Mouse (Mus musculus): ENCODE results near the gene Fez2.

The Fez2 gene

DNA sequence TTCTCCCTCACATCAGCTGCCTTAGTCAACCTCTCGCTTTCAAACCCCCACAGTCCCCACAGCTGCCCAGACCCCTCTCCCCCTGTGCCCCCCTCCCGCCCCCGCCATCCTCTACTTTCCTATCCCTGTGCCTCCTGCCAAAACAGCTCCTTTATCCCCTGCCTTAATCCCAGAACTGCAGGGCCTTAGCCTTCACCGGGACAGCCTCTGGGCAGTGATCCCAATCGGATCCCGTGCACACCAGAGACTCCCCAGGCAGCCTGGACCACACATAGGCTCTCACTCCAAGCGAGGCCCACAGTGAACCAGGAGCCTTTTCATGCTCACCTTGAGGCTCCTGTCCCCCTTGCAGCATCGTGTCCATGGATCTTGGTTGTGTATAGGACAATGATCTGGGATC, 49.5 kb downstream of the Fez2 start:
- no peak for DNase-seq (ENCODE audit: low spot score in 2 of 2)

DNA sequence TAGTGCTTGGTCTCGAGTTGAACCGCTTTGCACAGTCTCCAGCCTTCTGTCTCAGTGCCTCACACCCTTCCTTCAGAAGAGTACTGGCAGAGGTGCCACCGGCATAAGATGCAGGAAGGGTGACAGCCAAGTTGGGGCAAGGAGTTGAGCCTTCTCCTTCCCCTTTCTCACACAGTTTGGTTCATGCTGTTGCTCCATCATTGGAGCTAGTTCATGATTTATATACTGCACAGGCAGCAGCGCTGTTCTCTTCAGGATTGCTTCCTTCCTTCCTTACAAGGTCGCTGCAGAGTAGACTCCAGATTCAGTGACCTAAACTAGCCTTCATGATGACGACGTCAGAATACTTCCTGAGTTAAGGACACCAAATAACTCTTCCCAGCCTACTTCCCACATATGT, 51.9 kb downstream of the Fez2 start:
- no peak for DNase-seq (ENCODE audit: low spot score in 2 of 2)

DNA sequence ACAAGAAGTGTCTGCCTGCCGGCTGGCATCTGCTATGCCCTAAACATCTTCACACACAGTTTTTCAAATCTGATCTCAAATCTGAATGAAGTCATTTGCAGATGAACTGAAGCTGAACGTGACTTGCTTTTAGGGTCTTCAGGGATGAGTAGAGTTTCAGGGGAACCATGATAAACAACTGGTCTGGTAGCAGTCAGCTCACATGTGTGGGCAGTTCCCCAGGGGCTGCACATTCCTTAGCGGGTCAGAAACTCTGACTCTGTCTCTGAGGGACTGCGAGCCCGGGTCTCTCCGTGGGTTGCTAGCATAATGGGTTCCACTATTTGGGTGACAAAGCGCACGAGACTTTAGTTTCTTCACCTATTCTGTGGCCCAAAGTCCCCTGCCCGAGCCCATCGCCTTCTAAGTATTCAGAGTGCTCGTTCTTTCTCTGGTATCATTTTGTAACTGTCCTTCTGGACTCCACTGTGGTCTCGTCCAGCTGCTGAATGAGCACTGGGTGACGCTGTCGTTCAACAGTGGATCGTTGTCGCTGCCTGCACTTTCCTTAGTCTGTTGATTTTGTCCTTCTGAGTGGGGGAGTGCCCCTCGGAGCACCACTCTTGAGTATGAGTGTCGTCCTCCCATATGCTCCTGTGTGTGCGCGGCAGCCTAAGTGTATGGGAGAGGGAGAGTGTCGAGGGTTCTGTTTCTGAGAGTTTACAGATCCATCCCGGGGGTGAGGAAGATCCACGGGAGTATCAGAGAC, 53.2 kb downstream of the Fez2 start:
- no peak for DNase-seq (ENCODE audit: low spot score in 2 of 2)

DNA sequence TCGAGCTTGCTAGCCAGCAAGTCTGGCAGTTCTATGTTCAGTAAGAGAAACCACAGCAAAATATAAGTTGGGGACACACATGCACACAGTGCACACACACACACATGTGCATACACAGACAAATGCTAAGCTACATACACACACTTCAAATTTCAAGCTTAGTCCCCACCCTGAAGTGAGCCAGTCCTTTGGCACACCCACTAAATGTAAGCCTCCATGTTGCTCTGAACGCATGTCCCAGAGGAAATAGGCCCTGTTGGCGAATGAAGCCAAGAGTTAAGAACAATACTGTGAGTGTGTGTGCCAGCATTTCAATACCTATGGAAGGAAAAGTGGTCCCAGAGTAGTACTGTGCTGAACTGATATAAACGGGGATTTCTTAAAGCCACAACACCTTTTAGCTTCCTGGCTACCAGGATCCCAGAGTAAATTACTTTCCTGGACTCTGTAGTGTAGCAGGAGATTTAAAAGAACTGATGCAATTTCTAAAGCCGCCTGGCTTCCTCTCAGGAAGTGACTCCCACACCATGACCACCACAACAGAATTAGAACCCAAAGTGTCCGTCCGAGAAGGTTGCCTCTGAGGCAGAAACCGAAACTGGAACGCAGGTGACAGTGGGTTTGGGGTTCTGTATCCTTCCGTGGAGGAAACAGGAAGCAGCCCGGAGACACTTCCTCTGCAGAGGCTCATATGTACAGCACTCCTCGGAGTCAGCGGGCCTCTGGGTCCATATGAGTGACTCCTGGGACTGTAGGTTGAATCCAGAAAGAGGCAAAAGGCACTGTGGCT, 55.8 kb downstream of the Fez2 start:
- DNase-seq (ENCODE audit: low spot score in 2 of 2): no peak

DNA sequence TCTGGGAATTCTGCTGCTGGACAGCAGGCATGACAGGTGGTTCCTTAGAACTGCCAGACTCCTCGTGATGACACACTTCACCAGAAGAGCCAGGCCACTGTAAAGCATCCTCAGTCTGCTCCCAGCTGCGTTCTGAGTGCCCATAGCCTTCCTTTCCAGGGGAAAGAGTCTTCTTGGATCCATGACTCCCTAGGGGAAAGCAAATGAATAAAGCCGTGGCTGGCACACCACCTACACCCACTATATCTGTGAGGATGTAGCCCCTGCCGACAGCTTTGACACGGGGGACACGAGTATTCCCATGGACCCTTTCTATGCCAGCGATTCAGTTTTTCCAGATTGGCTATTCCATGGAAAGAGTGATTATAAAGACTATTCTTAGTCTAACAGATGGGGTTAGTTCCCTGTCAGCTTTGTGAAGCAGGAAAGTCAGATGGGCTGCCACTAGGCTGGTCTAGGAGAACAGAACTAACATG, 59.7 kb downstream of the Fez2 start:
- DNase-seq (ENCODE audit: low spot score in 2 of 2): no peak

DNA sequence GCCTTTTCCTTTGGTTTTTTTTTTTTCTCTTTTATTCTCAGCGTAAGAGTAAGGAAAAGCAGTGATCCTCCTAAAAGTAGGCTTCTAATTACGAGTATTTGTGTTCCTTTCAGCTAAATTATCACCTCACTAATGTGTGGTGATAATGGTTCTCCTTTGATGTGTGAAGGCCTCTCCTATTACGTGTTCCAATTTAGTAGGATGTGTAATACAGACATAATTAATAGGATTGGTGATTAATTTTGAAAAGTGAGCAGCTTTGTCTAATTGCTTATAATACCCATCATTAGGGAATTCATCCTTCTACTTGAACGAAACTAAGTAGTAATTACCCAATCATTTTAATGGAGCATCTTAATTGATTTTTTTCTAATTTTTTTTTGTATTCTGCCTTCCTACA, 60.2 kb downstream of the Fez2 start:
- DNase-seq (ENCODE audit: low spot score in 2 of 2): no peak

DNA sequence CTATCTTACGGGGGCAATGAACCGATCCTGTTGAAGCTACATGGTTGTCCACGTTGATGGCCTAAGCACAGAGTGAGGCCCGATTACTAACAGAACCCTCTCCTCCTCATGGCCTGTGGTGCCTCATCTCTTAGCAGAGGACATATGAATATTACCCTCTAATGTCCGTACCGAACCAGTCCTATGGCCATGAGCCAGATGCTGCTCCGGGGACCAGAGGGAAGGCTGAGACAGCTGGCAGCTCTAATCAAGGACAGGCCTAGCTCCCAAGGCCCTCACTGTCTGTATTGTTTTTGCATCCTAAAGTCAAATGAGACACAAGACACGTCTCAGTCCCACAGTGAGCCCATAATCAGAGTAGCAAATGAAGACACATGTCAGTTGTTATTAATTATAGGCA, 62.3 kb downstream of the Fez2 start:
- DNase-seq (ENCODE audit: low spot score in 2 of 2): no peak

DNA sequence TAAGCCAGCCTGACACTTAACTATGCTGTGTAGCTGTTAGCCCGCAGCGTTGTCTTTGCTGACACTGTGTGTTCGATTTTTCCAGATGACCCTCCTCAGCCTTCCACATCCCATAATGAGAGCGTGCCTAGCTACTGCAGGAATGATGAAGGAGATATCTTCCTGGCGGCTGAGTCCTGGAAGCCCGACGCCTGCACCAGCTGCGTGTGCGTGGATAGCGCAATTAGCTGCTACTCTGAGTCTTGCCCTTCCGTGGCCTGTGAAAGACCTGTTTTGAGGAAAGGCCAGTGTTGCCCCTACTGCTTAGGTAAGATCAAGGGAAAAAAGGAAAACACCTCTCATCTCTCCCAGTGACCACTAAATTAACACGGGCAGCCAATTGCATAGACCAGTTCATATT, 63.1 kb downstream of the Fez2 start:
- no peak for DNase-seq (ENCODE audit: low spot score in 2 of 2)

DNA sequence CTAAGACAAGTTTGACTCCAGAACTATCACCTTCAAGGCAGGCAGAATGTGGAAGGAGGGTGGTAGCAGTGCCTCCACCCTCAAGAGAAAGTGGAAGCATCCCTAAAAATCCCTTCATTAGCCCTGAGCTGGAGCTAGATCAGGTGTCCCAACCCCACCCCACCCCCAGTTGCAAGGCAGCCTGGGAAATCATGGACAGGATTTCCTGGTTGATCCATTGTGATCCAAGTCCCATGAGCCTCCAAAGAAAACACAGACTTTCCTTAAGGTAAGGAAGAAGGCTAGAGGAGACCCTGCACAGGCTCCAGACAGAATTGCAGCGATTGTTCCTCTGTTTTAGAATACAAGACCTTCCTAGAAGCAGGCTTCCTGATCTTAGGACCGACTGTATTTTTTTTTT, 63.5 kb downstream of the Fez2 start:
- DNase-seq (ENCODE audit: low spot score in 2 of 2): no peak

DNA sequence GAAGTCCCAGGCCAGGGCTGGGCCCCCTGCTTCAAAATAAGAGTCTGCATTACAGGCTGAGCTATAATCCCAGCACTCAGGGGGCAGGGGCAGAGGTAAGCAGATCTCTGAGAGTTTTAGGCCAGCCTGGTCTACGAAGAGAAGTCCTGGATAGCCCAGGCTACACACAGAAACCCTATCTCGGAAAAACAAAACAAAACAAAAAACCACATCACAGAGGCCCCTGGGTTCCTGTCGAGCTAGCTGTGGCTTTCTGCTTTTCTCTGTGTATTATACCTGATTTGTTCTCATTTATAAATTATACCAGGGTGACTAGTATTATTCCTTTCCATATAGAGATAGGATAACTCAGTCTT, 65.5 kb downstream of the Fez2 start:
- DNase-seq (ENCODE audit: low spot score in 2 of 2): no peak

DNA sequence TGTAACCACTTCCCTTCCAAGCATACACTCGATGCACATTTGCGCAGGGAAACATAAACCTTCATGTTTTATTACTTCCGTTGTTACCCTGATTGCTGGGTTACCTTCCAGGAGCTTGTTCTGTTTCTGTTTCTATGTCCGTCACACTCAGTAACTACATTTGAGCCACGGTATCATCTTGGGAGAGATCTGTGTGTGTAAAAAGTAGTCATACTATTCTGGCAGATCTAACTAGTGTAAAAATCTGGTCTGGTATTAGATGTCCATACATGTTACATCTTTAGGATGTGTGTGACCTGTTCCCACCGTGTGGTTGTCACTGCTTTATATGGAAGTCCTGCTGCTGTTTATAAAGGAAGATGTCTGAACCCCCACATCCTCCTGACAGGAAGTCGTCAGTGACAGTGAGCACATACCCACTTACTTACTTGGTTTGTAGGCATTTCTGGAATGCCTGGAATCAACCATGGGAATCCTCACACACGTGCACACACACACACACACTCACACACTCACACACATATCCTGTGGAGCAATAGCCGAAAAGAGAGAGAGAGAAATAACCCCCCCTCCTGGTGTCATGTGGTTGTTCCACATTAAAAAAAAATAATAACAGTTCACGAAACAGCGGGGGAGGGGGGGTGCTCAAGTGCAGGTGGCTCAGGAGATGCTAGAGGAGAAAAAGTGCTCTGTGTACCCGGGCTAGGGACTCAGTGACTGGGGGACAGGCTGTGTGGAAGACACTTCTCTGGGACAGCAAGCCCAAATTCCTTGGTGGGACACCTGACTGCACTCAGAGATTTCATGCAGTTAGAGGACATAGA, 66.1 kb downstream of the Fez2 start:
- no peak for DNase-seq (ENCODE audit: low spot score in 2 of 2)

DNA sequence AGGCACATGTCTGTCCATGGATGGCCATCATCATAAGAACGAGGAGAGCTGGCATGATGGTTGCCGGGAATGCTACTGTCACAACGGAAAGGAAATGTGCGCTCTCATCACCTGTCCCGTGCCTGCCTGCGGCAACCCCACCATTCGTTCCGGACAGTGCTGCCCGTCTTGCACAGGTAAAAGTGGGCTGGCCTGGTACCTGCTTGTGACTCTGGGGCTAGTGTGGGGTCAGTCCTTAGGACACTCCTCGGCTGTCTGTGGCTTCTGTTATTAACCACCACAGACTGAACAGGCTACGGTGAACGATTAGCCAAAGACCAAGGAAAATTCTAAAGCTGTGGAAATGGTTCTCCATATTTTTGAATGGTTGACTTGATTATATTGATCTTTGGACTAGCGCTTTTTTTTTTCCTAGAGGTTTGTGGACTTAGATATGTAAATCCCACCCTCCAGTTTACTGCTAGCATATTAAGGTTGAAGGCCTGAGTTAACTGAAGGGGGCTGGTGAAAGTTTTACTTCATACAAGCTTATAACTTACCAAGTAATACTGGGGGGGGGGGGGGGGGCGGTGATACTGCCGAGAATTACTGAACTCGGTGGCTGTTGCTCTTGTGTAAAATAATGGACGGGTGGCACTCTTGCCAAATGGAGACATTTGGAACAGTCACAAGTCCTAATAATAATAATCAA, 70.7 kb downstream of the Fez2 start:
- no peak for DNase-seq (ENCODE audit: low spot score in 2 of 2)

DNA sequence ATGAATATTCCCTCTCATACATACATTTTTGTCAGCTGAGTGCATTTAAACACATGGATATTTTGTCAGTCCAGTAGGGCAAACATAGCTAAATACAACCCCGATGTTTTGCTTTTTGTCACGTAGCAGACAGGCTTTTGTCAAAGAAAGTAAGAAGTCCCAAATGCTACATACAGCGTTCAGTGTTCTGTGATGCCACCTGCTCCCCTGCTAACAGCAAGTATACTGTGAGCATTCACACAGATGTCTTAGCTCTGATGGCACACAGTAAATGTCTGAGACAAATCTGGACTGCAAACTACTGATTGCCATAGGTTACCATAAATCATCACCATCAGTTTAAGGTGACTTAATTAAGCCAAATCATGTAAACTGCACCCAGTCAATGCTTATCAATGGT, 74.3 kb downstream of the Fez2 start:
- DNase-seq (ENCODE audit: low spot score in 2 of 2): no peak

DNA sequence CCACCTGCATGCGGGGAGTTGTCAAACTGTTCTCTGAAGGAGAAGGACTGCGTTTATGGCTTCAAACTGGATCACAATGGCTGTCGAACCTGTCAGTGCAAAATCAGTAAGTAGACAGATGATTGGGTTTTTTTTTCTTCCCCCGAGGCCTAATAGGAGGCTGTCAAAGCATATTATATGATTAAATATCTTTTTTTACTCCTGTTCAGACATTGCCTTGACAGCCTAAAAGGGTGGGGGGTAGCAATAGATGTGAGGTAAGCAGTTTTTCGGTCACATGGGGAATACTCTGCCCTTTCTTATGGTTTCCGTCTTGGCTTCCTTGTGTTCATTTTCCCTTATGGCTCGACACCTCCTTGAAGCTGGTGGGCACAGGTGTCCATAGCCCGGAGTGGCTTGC, 82.7 kb downstream of the Fez2 start:
- DNase-seq (ENCODE audit: low spot score in 2 of 2): no peak

DNA sequence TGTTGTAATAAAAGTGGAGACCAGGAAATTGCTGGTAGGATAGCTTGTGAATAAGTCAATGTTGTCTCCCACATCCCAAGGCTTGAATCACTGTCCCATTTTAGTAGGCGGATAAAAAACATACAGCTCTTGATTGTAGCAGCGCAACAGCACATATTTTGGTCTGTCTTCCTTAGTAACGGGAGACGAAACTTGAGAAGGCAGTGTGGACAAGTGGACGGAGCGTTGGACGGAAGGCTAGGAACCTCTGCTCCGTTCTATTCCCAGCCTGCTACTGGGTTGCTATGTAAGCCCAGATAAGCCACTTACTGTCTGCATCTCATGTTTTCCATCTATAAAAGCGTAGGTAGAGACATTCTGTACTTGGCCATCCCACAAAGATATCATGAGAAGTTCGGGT, 84.7 kb downstream of the Fez2 start:
- DNase-seq (ENCODE audit: low spot score in 2 of 2): no peak

DNA sequence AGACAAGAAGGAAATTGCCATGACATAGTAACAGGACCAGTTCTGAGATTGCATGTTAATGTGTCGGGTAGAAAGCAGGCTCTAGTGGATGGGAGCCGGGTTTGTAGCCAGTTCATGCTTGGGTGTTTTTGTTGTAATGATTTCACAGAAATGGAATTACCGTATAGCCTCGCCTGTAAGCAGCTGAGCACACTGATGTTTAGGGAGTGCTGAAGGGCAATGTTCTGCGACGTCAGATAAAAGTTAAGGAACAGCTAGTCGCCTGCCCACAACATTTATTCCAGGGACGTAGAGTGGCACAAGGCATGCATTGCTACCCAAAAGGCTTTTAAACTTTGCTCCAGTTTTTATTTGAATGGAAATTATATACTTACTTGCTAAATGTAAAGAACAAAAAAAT, 86.5 kb downstream of the Fez2 start:
- DNase-seq (ENCODE audit: low spot score in 2 of 2): no peak

DNA sequence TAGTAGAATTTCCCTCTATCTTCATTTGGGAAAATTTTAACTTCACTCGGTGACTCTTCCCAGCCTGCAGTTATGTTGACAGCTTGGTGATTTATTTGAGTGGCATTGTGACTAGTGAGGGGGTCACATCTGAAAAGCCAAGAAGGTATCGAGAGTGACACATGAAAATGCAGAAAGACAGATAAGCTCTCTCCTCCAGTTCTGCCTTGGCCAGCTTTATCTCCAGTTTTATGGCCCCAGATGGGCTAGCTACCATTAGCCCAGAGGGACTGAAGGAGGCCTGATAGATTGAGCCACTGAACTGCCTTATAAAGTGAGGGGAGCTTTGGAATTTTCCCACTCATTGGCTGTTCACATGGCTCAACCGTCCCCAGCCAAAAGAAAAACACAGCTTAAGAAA, 89.7 kb downstream of the Fez2 start:
- no peak for DNase-seq (ENCODE audit: low spot score in 2 of 2)

DNA sequence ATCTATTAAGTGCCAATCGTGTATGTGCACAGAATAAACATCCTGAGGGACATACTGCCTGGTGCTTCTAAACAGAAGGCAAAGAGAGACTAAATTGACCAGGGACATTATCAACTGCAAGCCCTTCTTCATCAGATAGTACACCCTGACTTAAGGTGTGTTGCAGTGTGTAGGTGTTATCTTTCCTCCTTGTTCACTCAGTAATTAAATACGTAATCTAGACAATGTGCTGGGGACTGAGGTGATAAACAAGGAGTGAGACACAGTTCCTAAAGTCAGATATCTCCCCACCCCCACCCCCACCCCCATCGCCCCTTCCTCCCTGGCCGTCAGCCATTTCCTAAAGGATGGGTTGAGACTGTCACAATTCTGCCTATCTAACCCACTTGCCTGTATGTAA, 90.8 kb downstream of the Fez2 start:
- no peak for DNase-seq (ENCODE audit: low spot score in 2 of 2)

DNA sequence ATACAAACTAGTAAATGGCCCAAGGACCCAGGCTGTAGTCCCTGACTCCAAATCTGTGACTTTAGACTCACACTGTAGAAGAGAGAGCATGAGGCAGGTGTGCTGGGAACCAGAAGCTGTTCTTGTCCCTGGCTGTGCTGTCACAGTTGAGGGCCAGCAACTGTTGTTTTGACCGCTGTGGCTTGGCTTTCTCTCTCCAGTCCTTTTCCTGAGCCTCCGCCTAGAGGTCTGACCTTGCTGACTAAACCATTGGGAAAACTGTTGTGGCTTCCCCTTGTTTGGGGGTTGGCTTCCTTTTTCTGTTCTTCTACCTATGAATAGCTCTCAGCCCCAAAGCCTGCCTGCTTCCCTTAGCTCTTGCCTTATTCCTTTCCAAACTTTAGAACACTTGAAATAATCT, 91.6 kb downstream of the Fez2 start:
- DNase-seq (ENCODE audit: low spot score in 2 of 2): no peak

DNA sequence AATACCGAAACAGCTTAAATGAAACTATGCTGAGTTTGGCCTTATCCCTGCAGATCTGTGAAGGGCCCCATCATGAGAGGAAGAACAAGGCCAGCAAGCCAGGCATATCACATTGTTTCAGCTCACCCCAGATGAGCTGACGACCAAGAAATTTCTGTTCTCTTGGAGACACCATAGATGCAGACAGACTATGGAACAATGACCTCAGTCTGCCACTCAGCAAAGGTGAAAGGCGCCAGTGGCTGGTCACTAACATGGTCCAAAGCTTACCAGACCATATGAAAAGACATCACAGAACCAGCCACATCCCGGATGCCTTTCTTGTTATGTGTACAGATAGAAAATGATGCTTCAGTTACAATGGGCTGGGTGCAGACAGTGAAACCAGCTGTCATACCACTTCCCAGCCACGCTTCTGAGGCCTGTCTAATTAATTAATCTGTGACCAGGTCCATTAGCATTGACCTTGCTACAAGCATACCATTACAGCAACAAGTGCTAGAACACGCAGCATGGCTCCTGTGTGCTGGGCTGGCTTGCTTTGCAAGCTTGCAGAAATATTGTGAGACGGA, 92.1 kb downstream of the Fez2 start:
- no peak for DNase-seq (ENCODE audit: low spot score in 2 of 2)

Data from right cerebral cortex, postnatal 36 days (tissue).